In genomic region chr13:100697541-100697940, GRCm38 (mm10) we compare ENCODE assay signal across 20 mouse cellular contexts.
"Had no signal": no experiment of that assay in that cellular context is flagged by ENCODE, and none has a peak within 500 bp of the region (broad histone marks: within the 10 kb centered on the region; RNA-seq: fewer than 3 reads in every experiment).

No protein-coding gene starts in this region.

- H3K9ac ChIP-seq: limb, embryonic 13.5 days; liver, embryonic 14.5 days; liver, postnatal 0 days; lung, embryonic 14.5 days; midbrain, embryonic 12.5 days; midbrain, embryonic 15.5 days; neural tube, embryonic 12.5 days; neural tube, embryonic 15.5 days had no signal

- H3K4me2 ChIP-seq: limb, embryonic 13.5 days; lung, embryonic 14.5 days; midbrain, embryonic 12.5 days; midbrain, embryonic 15.5 days; neural tube, embryonic 12.5 days; neural tube, embryonic 15.5 days had no signal

- H3K4me1 ChIP-seq: limb, embryonic 10.5 days; limb, embryonic 13.5 days; midbrain, embryonic 12.5 days; midbrain, embryonic 15.5 days; neural tube, embryonic 12.5 days; neural tube, embryonic 15.5 days had no signal

- H3K27ac ChIP-seq: kidney, postnatal 0 days; layer of hippocampus, adult 2 months; limb, embryonic 10.5 days; limb, embryonic 13.5 days; liver, embryonic 14.5 days; midbrain, embryonic 12.5 days; midbrain, embryonic 15.5 days; neural tube, embryonic 12.5 days; neural tube, embryonic 15.5 days had no signal

- H3K4me3 ChIP-seq: layer of hippocampus, adult 2 months; limb, embryonic 10.5 days; limb, embryonic 13.5 days; midbrain, embryonic 12.5 days; midbrain, embryonic 15.5 days; neural tube, embryonic 12.5 days; neural tube, embryonic 15.5 days had no signal

- DNase-seq: kidney, postnatal 25 days; layer of hippocampus, adult 9-11 months; liver; liver, postnatal 0 days; lung, embryonic 14.5 days; lung, postnatal 10 days; lung, postnatal 36 days; retina, postnatal 1 day; right cerebral cortex, postnatal 25 days; thymus, adult 18-20 months; thymus, postnatal 36 days had no signal

- ATAC-seq: liver, postnatal 0 days; midbrain, embryonic 15.5 days had no signal

- H3K9me3 ChIP-seq: limb, embryonic 10.5 days; limb, embryonic 13.5 days; midbrain, embryonic 12.5 days; midbrain, embryonic 15.5 days; neural tube, embryonic 12.5 days; neural tube, embryonic 15.5 days had no signal

- H3K27me3 ChIP-seq: limb, embryonic 13.5 days; midbrain, embryonic 12.5 days; midbrain, embryonic 15.5 days; neural tube, embryonic 12.5 days; neural tube, embryonic 15.5 days had no signal
